Mouse (Mus musculus): ENCODE measurements at regions not wholly inside any gene's neighbourhood (a gene's known extent, or its start where the extent isn't known, plus 50 kb on each side); places are given as distances from the start of the nearest gene placed in this dataset.

GRCm38 (mm10) chr17:51683318-51683717, 149.8 kb downstream of the Satb1 start:
- H3K27ac ChIP-seq (ENCODE audit: low read depth, low read length), result no peak overlapping the region
- H3K27me3 ChIP-seq (ENCODE audit: control insufficient read depth, insufficient read depth, low read length), result no peaks in the 10 kb centered on the region
- H3K9me3 ChIP-seq (ENCODE audit: control insufficient read depth, low read length), result no peaks in the 10 kb centered on the region
- H3K4me1 ChIP-seq (ENCODE audit: control insufficient read depth, insufficient read depth, low read length), result no peaks in the 10 kb centered on the region
- no peak for ATAC-seq (ENCODE audit: low FRiP score, low TSS enrichment)
- no peak overlapping the region for H3K4me2 ChIP-seq (replicated peaks; ENCODE audit: low read depth, low read length)
- WGBS, result 88% methylated on average over 4 of the region's 4 CpGs
- H3K4me3 ChIP-seq (ENCODE audit: low read length), result no peak overlapping the region
- H3K36me3 ChIP-seq (ENCODE audit: control insufficient read depth, insufficient read depth, low read length), result no peaks in the 10 kb centered on the region
- H3K9ac ChIP-seq (ENCODE audit: low read depth, low read length), result no peak overlapping the region

GRCm38 (mm10) chr17:51682368-51682767, 150.7 kb downstream of the Satb1 start:
- Histone ChIP-seq H3K4me2 (replicated peaks; ENCODE audit: low read depth, low read length) (no peak overlapping the region), H3K9ac (ENCODE audit: low read depth, low read length) (no peak overlapping the region), H3K27ac (ENCODE audit: low read depth, low read length) (no peak overlapping the region), H3K4me1 (ENCODE audit: control insufficient read depth, insufficient read depth, low read length) (no peaks in the 10 kb centered on the region), H3K4me3 (ENCODE audit: low read length) (no peak overlapping the region), H3K27me3 (ENCODE audit: control insufficient read depth, insufficient read depth, low read length) (no peaks in the 10 kb centered on the region), H3K36me3 (ENCODE audit: control insufficient read depth, insufficient read depth, low read length) (no peaks in the 10 kb centered on the region), H3K9me3 (ENCODE audit: control insufficient read depth, low read length) (no peaks in the 10 kb centered on the region)
- no peak for ATAC-seq (ENCODE audit: low FRiP score, low TSS enrichment)
- WGBS, result 86% methylated on average over 3 of the region's 3 CpGs

GRCm38 (mm10) chr17:51677451-51677850, 155.6 kb downstream of the Satb1 start:
- ATAC-seq (ENCODE audit: low FRiP score, low TSS enrichment), result no peak
- 92% methylated on average over 8 of the region's 8 CpGs for WGBS
- Histone ChIP-seq H3K9me3 (ENCODE audit: control insufficient read depth, low read length) (no peaks in the 10 kb centered on the region), H3K4me1 (ENCODE audit: control insufficient read depth, insufficient read depth, low read length) (no peaks in the 10 kb centered on the region), H3K9ac (ENCODE audit: low read depth, low read length) (no peak overlapping the region), H3K4me3 (ENCODE audit: low read length) (no peak overlapping the region), H3K27me3 (ENCODE audit: control insufficient read depth, insufficient read depth, low read length) (no peaks in the 10 kb centered on the region), H3K4me2 (replicated peaks; ENCODE audit: low read depth, low read length) (no peak overlapping the region), H3K36me3 (ENCODE audit: control insufficient read depth, insufficient read depth, low read length) (no peaks in the 10 kb centered on the region), H3K27ac (ENCODE audit: low read depth, low read length) (no peak overlapping the region)

GRCm38 (mm10) chr17:51658408-51658807, 174.7 kb downstream of the Satb1 start:
- Histone ChIP-seq H3K4me3 (ENCODE audit: low read length) (no peak overlapping the region), H3K9ac (ENCODE audit: low read depth, low read length) (no peak overlapping the region), H3K4me1 (ENCODE audit: control insufficient read depth, insufficient read depth, low read length) (no peaks in the 10 kb centered on the region), H3K27ac (ENCODE audit: low read depth, low read length) (no peak overlapping the region), H3K4me2 (replicated peaks; ENCODE audit: low read depth, low read length) (no peak overlapping the region), H3K36me3 (ENCODE audit: control insufficient read depth, insufficient read depth, low read length) (no peaks in the 10 kb centered on the region), H3K27me3 (ENCODE audit: control insufficient read depth, insufficient read depth, low read length) (no peaks in the 10 kb centered on the region), H3K9me3 (ENCODE audit: control insufficient read depth, low read length) (no peaks in the 10 kb centered on the region)
- no peak for ATAC-seq (ENCODE audit: low FRiP score, low TSS enrichment)
- WGBS, result 82% methylated on average over 4 of the region's 4 CpGs

- WGBS, result 77% methylated on average over 3 of the region's 3 CpGs
- no peak for ATAC-seq (ENCODE audit: low FRiP score, low TSS enrichment)
- H3K9ac ChIP-seq (ENCODE audit: low read depth, low read length), result no peak overlapping the region
Observed at GRCm38 (mm10) chr17:51653881-51654280, 179.2 kb downstream of the Satb1 start.

GRCm38 (mm10) chr17:51651880-51652279, 181.2 kb downstream of the Satb1 start:
- no peaks in the 10 kb centered on the region for H3K9me3 ChIP-seq (ENCODE audit: control insufficient read depth, low read length)
- 82% methylated on average over 2 of the region's 2 CpGs for WGBS
- no peak overlapping the region for H3K27ac ChIP-seq (ENCODE audit: low read depth, low read length)
- H3K4me1 ChIP-seq (ENCODE audit: control insufficient read depth, insufficient read depth, low read length), result no peaks in the 10 kb centered on the region
- no peaks in the 10 kb centered on the region for H3K27me3 ChIP-seq (ENCODE audit: control insufficient read depth, insufficient read depth, low read length)
- no peak overlapping the region for H3K4me2 ChIP-seq (replicated peaks; ENCODE audit: low read depth, low read length)
- H3K4me3 ChIP-seq (ENCODE audit: low read length), result no peak overlapping the region
- no peak overlapping the region for H3K9ac ChIP-seq (ENCODE audit: low read depth, low read length)
- no peaks in the 10 kb centered on the region for H3K36me3 ChIP-seq (ENCODE audit: control insufficient read depth, insufficient read depth, low read length)
- no peak for ATAC-seq (ENCODE audit: low FRiP score, low TSS enrichment)

More at GRCm38 (mm10) chr17:51653881-51654280, 179.2 kb downstream of the Satb1 start:
- H3K4me1 ChIP-seq (ENCODE audit: control insufficient read depth, insufficient read depth, low read length), result no peaks in the 10 kb centered on the region
- H3K9me3 ChIP-seq (ENCODE audit: control insufficient read depth, low read length), result no peaks in the 10 kb centered on the region
- H3K27me3 ChIP-seq (ENCODE audit: control insufficient read depth, insufficient read depth, low read length), result no peaks in the 10 kb centered on the region
- H3K27ac ChIP-seq (ENCODE audit: low read depth, low read length), result no peak overlapping the region
- H3K4me3 ChIP-seq (ENCODE audit: low read length), result no peak overlapping the region
- no peaks in the 10 kb centered on the region for H3K36me3 ChIP-seq (ENCODE audit: control insufficient read depth, insufficient read depth, low read length)
- no peak overlapping the region for H3K4me2 ChIP-seq (replicated peaks; ENCODE audit: low read depth, low read length)

- Histone ChIP-seq H3K4me1 (ENCODE audit: control insufficient read depth, insufficient read depth, low read length) (no peaks in the 10 kb centered on the region), H3K36me3 (ENCODE audit: control insufficient read depth, insufficient read depth, low read length) (no peaks in the 10 kb centered on the region), H3K27ac (ENCODE audit: low read depth, low read length) (no peak overlapping the region), H3K9me3 (ENCODE audit: control insufficient read depth, low read length) (no peaks in the 10 kb centered on the region), H3K4me2 (replicated peaks; ENCODE audit: low read depth, low read length) (no peak overlapping the region), H3K9ac (ENCODE audit: low read depth, low read length) (no peak overlapping the region), H3K27me3 (ENCODE audit: control insufficient read depth, insufficient read depth, low read length) (no peaks in the 10 kb centered on the region), H3K4me3 (ENCODE audit: low read length) (no peak overlapping the region)
- 83% methylated on average over 12 of the region's 12 CpGs for WGBS
- ATAC-seq (ENCODE audit: low FRiP score, low TSS enrichment), result no peak
Observed at GRCm38 (mm10) chr17:51649213-51649815, 183.8 kb downstream of the Satb1 start.

- WGBS, result 82% methylated on average over 2 of the region's 2 CpGs
- no peak for ATAC-seq (ENCODE audit: low FRiP score, low TSS enrichment)
- no peak overlapping the region for H3K4me2 ChIP-seq (replicated peaks; ENCODE audit: low read depth, low read length)
- H3K27ac ChIP-seq (ENCODE audit: low read depth, low read length), result no peak overlapping the region
- no peak overlapping the region for H3K9ac ChIP-seq (ENCODE audit: low read depth, low read length)
- no peak overlapping the region for H3K4me3 ChIP-seq (ENCODE audit: low read length)
- no peaks in the 10 kb centered on the region for H3K36me3 ChIP-seq (ENCODE audit: control insufficient read depth, insufficient read depth, low read length)
- H3K4me1 ChIP-seq (ENCODE audit: control insufficient read depth, insufficient read depth, low read length), result no peaks in the 10 kb centered on the region
- no peaks in the 10 kb centered on the region for H3K9me3 ChIP-seq (ENCODE audit: control insufficient read depth, low read length)
- no peaks in the 10 kb centered on the region for H3K27me3 ChIP-seq (ENCODE audit: control insufficient read depth, insufficient read depth, low read length)
Observed at GRCm38 (mm10) chr17:51646416-51646815, 186.7 kb downstream of the Satb1 start.

- Histone ChIP-seq H3K9ac (ENCODE audit: low read depth, low read length) (no peak overlapping the region), H3K27me3 (ENCODE audit: control insufficient read depth, insufficient read depth, low read length) (no peaks in the 10 kb centered on the region), H3K4me2 (replicated peaks; ENCODE audit: low read depth, low read length) (no peak overlapping the region), H3K27ac (ENCODE audit: low read depth, low read length) (no peak overlapping the region), H3K4me1 (ENCODE audit: control insufficient read depth, insufficient read depth, low read length) (no peaks in the 10 kb centered on the region), H3K4me3 (ENCODE audit: low read length) (no peak overlapping the region), H3K9me3 (ENCODE audit: control insufficient read depth, low read length) (no peaks in the 10 kb centered on the region), H3K36me3 (ENCODE audit: control insufficient read depth, insufficient read depth, low read length) (no peaks in the 10 kb centered on the region)
- WGBS, result 53% methylated on average over 1 of the region's 1 CpGs
- no peak for ATAC-seq (ENCODE audit: low FRiP score, low TSS enrichment)
Observed at GRCm38 (mm10) chr17:51645866-51646265, 187.2 kb downstream of the Satb1 start.
